Mouse (Mus musculus): ENCODE measurements at regions not wholly inside any gene's neighbourhood (a gene's known extent, or its start where the extent isn't known, plus 50 kb on each side); places are given as distances from the start of the nearest gene placed in this dataset.

- TF ChIP-seq CTCF (IDR thresholded peaks at IDR 0.05; ENCODE audit: control insufficient read depth, insufficient read depth, low read length) (no peak), POLR2A (IDR thresholded peaks at IDR 0.05; ENCODE audit: borderline replicate concordance, control insufficient read depth, low read depth, low read length) (no peak)
These were observed 140.0 kb downstream of the Tmsb4x start for GRCm38 (mm10) chrX:167069075-167069474.
